Mouse (Mus musculus) CH12F3 (cell line): ENCODE measurements at regions not wholly inside any gene's neighbourhood (a gene's known extent, or its start where the extent isn't known, plus 50 kb on each side); places are given as distances from the start of the nearest gene placed in this dataset.

Experiments used
- in situ Hi-C: fragments of 300-500 bp; cut with MboI; formaldehyde crosslinking; loops from 2 replicates; pipeline ENCODE4 v1.14.3; 2020; ENCODE audit warnings: low sequenced_read_pairs

- in situ Hi-C loops, result no loop called here
Measured at GRCm38 (mm10) chr15:57644331-57644953, 167.0 kb upstream of the Slc22a22 start.

DNA sequence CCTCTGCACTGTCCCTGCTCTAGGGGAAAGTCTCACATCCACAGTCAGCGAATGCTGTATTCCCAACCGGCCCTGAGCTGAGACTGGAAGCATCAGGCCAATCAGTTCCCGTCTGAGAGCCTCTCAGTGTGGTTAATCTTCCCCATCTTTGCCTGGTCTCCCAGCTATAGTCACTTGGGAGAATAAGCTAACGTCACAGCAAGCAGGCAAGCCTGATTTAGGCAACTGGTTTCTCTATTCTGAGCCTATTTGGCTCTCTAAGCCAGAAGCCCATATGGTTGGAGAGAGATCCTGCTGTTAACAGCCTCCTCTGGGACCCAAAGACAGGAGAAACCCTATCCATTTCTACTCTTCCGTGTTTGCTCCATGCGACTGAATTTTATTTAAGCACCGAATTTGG lies 161.7 kb upstream of the Slc22a22 start:
- in situ Hi-C loops, result no loop called here

DNA sequence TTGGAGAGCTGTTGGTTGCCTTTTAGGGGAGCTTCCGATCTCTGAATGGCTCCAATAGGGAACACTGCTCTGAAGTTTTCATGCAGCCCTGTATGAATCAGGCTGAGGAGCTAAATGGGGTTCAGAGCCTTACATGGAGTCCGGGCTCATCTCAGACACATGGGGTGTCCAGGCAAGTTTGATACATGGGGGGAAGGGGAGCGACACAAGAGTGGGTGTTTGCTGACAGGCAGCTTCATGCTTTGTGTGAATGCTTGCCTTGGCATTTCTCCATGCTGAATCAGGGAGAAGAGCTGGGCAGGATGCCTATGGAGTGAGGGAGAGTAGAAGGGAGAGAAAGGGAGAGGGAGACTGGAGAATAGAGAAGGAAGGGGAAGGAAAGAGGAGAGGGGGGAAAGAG lies 155.6 kb upstream of the Slc22a22 start:
- in situ Hi-C loops, result no loop called here

DNA sequence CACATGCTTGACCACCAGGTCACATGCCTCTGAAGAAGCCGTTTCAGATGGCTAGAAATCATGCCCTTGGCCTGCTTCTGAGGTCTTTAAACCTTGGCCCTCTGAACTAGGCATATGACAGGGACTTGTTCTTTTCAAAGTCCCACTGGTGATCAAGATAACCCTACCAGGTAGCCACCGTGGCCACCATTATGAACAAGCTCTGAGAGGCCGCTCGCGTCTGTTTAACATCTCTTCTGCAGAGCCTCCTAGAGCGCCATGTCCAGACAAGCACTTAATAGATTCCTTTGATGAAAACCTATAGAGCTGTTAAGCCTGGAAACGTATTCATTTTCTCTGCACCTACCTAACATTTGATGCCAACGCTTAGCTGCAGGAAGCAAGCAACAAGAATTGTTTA lies 155.1 kb upstream of the Slc22a22 start:
- in situ Hi-C loops, result no loop called here

DNA sequence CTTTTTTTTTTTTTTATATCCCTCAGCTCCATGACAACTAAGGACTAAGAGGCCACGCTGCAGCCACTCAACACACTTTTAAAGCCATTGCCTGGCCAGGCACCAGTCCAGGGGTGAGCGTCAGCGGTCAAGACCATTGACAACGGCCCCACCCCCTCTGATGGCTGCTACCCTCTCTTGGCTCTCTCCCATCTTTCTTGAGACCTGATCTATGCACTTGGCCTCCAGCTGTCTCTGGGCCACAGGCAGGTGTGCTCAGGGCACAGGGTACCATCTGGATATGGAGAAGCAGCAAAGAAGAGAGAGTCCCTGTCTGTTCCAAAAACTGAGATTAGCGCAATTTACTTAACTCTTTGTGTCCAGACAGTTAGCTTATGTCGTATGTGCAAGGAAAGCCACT lies 141.0 kb upstream of the Slc22a22 start:
- in situ Hi-C loops, result loop anchor here (25.0 kb wide), 1 partner anchor 394 kb away; no protein-coding TSS in a partner anchor

DNA sequence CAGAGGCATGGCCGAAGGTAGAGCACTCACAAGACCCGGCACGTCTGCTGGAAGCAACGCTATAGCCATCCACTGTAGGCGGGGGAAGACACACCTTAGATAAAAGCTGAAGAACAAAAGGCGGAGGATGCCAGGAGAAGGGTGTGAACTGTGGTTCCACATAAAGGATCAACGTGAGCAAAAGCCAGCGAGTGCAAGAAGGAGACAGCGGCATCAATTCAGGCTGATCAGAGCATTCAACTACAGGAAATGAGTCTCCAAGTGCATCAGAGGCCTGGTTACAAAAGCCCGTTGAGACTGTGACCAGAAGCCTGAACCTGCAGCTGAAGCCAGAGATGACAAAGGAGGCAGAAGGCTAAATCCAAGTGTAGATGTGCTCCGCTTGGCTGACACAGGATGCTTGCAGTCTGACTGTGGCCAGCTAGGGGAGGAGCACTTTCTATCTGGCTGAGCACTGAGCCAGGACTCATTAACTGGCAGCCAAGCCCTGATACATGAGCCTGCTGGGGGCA lies 139.5 kb upstream of the Slc22a22 start:
- in situ Hi-C loops, result loop anchor here (25.0 kb wide), 1 partner anchor 395 kb away; no protein-coding TSS in a partner anchor

DNA sequence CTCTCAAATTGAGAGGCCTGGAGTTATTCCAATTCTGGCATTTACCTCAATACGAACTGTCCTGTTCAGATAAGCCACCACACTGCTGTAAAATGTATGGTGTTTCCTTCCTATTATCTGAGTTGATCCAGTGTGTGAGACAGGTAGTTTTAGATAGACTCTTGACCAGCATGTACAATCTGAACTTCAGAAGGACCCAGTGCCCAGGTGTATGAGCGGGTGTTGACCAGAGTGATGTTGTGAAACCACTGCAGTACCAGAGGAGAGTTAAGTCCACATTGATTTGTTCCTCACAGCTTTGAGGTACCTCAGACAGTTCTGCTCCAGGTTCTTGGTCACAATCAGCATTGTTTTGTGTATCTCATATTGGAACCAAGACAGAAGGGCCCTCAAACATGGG lies 132.6 kb upstream of the Slc22a22 start:
- in situ Hi-C loops, result loop anchor here (25.0 kb wide), 1 partner anchor 402 kb away; no protein-coding TSS in a partner anchor

- in situ Hi-C loops, result loop anchor here (25.0 kb wide), 1 partner anchor 404 kb away; no protein-coding TSS in a partner anchor
Measured at GRCm38 (mm10) chr15:57608519-57608918, 131.1 kb upstream of the Slc22a22 start.

- in situ Hi-C loops, result loop anchor here (25.0 kb wide), 1 partner anchor 412 kb away; no protein-coding TSS in a partner anchor
Measured at GRCm38 (mm10) chr15:57600562-57600961, 123.1 kb upstream of the Slc22a22 start.

DNA sequence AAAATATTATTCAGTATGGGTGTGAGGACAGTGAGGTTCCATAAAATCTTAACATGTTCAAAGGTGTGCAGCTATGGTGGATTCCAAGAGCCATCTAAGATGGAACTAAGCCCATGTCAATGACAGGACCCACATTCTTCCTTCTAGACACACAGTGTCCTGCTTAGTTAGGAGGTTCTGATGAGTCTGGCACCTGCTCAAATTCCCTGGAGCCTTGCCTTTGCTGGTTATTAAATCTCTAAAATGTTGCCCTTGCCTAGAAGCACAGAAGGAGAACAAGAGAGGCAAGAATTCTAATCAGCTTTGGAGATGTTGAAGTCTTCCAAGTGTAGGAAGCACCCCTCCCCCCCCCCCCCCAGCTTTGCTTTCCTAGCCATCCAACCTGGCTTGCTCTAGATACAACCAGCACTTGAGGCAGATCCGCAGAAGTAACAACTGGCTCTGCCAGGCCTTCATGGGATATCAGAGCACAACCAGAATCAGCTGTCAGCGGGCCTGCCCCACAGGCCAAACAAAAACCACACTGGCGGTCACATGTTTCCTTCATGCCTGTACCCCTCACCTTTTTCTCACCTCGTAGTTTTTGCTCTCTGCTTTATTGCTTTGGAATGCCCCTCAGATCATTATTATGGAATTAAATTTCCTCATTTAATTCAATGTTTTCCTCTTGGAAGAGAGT lies 116.0 kb upstream of the Slc22a22 start:
- in situ Hi-C loops, result no loop called here

DNA sequence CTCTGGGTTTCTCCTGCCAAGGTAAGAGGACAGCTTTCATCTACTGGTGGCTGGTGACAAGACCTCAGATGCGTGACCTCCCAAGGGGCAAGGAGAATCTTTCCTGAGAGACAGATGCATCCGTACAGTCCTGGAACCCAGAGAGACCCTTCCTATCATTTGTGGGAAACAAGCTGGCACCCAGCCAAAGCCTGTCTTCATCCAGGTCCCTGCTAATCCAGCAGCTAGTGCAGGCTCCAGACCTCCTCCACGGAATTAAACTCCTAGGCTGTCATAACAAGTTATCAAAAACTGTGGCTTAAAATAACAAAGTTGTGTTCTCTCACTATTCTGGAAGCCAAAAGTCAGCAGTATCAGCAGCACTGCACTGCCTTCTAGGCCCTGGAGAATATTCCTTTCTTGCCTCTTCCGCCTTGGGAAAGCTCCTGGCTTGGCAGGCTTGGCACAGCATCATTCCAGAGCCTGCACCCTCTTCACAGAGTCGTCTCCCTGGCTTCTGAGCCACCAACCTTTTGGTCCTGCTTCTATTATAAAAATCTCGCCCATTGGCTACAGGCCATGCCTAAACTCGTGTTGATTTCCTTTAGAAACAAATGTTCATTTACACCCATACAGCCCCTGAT lies 113.3 kb upstream of the Slc22a22 start:
- in situ Hi-C loops, result no loop called here

- in situ Hi-C loops, result no loop called here
Measured at GRCm38 (mm10) chr15:57589404-57590377, 112.3 kb upstream of the Slc22a22 start.

GRCm38 (mm10) chr15:57585411-57585810 lies 108.0 kb upstream of the Slc22a22 start:
- in situ Hi-C loops, result no loop called here

- in situ Hi-C loops, result no loop called here
Measured at GRCm38 (mm10) chr15:57584498-57584897, 107.1 kb upstream of the Slc22a22 start.

DNA sequence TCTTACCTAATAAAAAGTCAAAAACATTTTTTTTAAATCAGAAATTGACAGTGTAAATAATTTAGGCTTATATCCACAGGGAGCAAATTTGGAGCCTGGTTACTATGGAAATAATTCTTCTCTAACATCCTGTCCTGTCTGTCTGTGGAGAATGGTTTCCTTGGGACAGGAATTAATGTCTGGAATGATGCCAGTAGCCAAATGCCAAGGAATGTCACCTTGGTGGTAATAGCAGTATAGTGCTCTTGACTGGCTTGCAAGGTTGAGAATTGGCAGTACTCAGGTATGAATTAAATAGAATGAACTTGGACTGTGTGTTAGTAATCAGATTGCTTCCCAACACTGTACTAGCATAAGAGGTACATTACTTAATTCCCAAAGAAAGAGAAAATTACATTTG lies 103.8 kb upstream of the Slc22a22 start:
- in situ Hi-C loops, result no loop called here

- in situ Hi-C loops, result no loop called here
Measured at GRCm38 (mm10) chr15:57578794-57579193, 101.4 kb upstream of the Slc22a22 start.

DNA sequence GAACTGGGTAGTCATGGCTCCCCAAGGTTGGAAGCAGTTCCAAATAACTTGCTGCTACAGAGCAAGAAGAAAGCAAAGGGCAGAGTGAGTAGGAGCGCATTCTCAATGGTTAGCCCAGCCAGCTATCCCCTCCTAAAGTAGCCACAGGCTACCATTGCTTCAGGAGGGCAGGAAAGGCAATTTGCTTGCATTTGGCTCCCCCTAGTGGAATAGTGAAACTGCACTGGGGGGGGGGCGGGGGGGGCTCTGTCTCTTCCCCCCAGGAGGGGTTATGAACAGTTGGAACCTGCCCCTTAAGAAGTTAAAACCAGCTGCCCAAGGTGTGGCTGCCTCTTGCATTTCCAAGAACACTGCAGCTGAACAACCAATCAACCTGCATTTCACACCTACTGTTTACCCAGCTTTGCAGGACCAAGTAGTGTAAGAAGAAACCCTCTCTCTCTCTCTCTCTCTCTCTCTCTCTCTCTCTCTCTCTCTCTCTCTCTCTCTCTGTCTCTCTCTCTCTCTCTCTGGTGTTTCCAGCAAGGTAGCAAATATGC lies 96.7 kb upstream of the Slc22a22 start:
- in situ Hi-C loops, result no loop called here

GRCm38 (mm10) chr15:57572460-57572859 lies 95.0 kb upstream of the Slc22a22 start:
- in situ Hi-C loops, result no loop called here

- in situ Hi-C loops, result no loop called here
Measured at GRCm38 (mm10) chr15:57568006-57568630, 90.7 kb upstream of the Slc22a22 start.

DNA sequence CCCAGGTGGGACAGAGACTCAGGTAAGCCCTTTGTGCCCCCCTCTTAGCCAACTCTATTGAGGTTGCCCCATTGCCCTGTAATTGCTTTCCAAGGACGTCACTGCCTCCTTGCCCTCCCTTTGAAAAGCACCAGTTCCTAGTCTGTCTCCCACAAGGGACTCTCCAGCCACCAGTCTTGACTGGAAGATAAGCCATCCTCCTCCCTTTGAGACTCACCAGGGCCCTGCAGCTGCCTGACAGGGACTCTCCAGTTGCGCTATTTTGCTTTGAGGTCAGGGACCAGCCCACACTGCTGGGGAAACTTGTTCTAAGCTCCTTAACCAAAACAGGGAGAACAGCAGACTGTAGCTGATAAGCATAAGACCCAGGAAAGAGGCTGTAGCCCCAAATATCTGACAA lies 69.7 kb upstream of the Slc22a22 start:
- in situ Hi-C loops, result no loop called here
